Mouse (Mus musculus): Measurements from ENCODE around the gene Olfr1499. TPM values are rescaled to one million over a fixed set of nuclear protein-coding genes. Genes with fewer than 3 reads are reported as not detected.
"Not testable (repeated sequence)": the region's sequence is repeated elsewhere in the genome, so short reads cannot be mapped to it uniquely, and the experiment has no call there.

Olfr1499 gene
- not detected in 2 replicates for polyA plus RNA-seq (2014; fragmentation: Nextera tagmentation; extraction: Ambion mirVana)

GRCm38 (mm10) chr19:13819347-13819746 is at the start of gene Olfr1499:
Gene Olfr1499, minus strand, starts transcription at chr19:13819447.
- H3K36me3 ChIP-seq (ENCODE audit: control insufficient read depth, insufficient read depth, low read length): no peaks in the 10 kb centered on the region
- H3K9me3 ChIP-seq (ENCODE audit: control insufficient read depth, low read depth, low read length): no peaks in the 10 kb centered on the region
- ATAC-seq (ENCODE audit: insufficient number of reproducible peaks, insufficient read depth, low FRiP score, low read depth): no peak
- H3K9ac ChIP-seq (replicated peaks; ENCODE audit: low read depth, low read length): no peak within 1 kb of the TSS
- no peaks in the 10 kb centered on the region for H3K4me1 ChIP-seq (ENCODE audit: control insufficient read depth, insufficient read depth, low read length)
- no peak within 1 kb of the TSS for H3K4me3 ChIP-seq (ENCODE audit: low read depth, low read length)
- H3K27me3 ChIP-seq (ENCODE audit: control insufficient read depth, insufficient read depth, low read length): no peaks in the 10 kb centered on the region
- no peak within 1 kb of the TSS for H3K4me2 ChIP-seq (replicated peaks; ENCODE audit: low read depth, low read length)
- no peak within 1 kb of the TSS for H3K27ac ChIP-seq (ENCODE audit: low read length)

- no peak for ATAC-seq (ENCODE audit: insufficient number of reproducible peaks, insufficient read depth, low FRiP score, low read depth)
- Histone ChIP-seq H3K9ac (replicated peaks; ENCODE audit: low read depth, low read length) (no peak within 1 kb of the TSS), H3K27me3 (ENCODE audit: control insufficient read depth, insufficient read depth, low read length) (no peaks in the 10 kb centered on the region), H3K27ac (ENCODE audit: low read length) (no peak within 1 kb of the TSS), H3K4me2 (replicated peaks; ENCODE audit: low read depth, low read length) (no peak within 1 kb of the TSS), H3K9me3 (ENCODE audit: control insufficient read depth, low read depth, low read length) (no peaks in the 10 kb centered on the region), H3K4me1 (ENCODE audit: control insufficient read depth, insufficient read depth, low read length) (no peaks in the 10 kb centered on the region), H3K36me3 (ENCODE audit: control insufficient read depth, insufficient read depth, low read length) (no peaks in the 10 kb centered on the region), H3K4me3 (ENCODE audit: low read depth, low read length) (no peak within 1 kb of the TSS)
- 91% methylated on average over 1 of the region's 1 CpGs for WGBS
Observed at GRCm38 (mm10) chr19:13861495-13861894, 42.2 kb upstream of the Olfr1499 start, which contains the start of gene Olfr1502. Gene Olfr1502, plus strand, starts transcription at chr19:13861795.

GRCm38 (mm10) chr19:13850592-13850991 is 31.3 kb upstream of the Olfr1499 start, which contains the start of gene Olfr1501:
Gene Olfr1501, minus strand, starts transcription at chr19:13850692.
- H3K9ac ChIP-seq (replicated peaks; ENCODE audit: low read depth, low read length); H3K36me3 ChIP-seq (ENCODE audit: control insufficient read depth, insufficient read depth, low read length); H3K4me1 ChIP-seq (ENCODE audit: control insufficient read depth, insufficient read depth, low read length); H3K4me3 ChIP-seq (ENCODE audit: low read depth, low read length); H3K4me2 ChIP-seq (replicated peaks; ENCODE audit: low read depth, low read length); H3K27ac ChIP-seq (ENCODE audit: low read length); ATAC-seq (ENCODE audit: insufficient number of reproducible peaks, insufficient read depth, low FRiP score, low read depth); H3K27me3 ChIP-seq (ENCODE audit: control insufficient read depth, insufficient read depth, low read length); H3K9me3 ChIP-seq (ENCODE audit: control insufficient read depth, low read depth, low read length): not testable (repeated sequence)

DNA sequence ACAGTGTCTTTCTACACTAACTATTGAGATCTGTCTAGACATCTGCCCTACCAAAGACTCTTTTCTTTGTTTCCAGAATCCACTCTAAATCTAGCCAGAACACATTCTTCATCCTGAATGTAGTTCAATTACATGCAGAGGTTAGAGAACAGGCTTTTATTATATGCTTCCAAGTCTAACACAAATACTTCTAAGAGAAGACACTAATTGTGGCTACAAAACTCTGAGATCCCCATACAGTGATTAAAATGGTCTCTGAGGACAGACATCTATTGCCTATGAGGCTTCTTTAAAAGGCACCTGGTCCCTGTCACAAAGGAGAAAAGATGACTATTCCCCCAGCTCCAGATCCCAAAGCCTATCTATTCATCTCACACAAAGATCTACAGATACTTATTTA is 11.1 kb upstream of the Olfr1499 start, which contains the start of gene Olfr1500:
Gene Olfr1500 (minus strand): TSS at position 101 of the 400 bp plus-strand sequence.
- Histone ChIP-seq H3K9me3 (ENCODE audit: control insufficient read depth, low read depth, low read length) (no peaks in the 10 kb centered on the region), H3K27ac (ENCODE audit: low read length) (no peak within 1 kb of the TSS), H3K4me2 (replicated peaks; ENCODE audit: low read depth, low read length) (no peak within 1 kb of the TSS), H3K36me3 (ENCODE audit: control insufficient read depth, insufficient read depth, low read length) (no peaks in the 10 kb centered on the region), H3K27me3 (ENCODE audit: control insufficient read depth, insufficient read depth, low read length) (no peaks in the 10 kb centered on the region), H3K4me1 (ENCODE audit: control insufficient read depth, insufficient read depth, low read length) (no peaks in the 10 kb centered on the region), H3K4me3 (ENCODE audit: low read depth, low read length) (no peak within 1 kb of the TSS), H3K9ac (replicated peaks; ENCODE audit: low read depth, low read length) (no peak within 1 kb of the TSS)
- no peak for ATAC-seq (ENCODE audit: insufficient number of reproducible peaks, insufficient read depth, low FRiP score, low read depth)

DNA sequence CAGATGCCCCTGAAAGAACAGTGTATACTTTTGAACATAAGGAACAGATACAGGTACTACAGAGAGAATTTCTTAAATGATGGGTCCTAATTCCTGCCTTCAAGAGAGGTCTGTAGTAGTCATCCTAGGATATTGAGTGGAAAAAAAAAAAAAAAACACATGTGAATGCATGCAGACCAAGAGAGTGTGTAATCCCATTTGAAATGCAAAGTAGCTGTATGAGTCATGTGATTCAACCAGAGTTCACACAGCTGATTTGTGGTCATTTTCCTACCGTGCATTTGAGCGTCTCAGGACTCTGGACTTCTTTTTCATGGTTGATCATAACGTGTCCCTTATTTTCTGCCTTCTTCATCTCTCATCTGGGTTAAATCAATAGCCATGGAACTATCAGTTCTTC is 9.2 kb upstream of the Olfr1499 start:
- Histone ChIP-seq H3K4me3 (ENCODE audit: low read depth, low read length) (no peak overlapping the region), H3K4me1 (ENCODE audit: control insufficient read depth, insufficient read depth, low read length) (no peaks in the 10 kb centered on the region)
- no peak for ATAC-seq (ENCODE audit: insufficient number of reproducible peaks, insufficient read depth, low FRiP score, low read depth)

GRCm38 (mm10) chr19:13820847-13821246 is 1.6 kb upstream of the Olfr1499 start:
- 58% methylated on average over 5 of the region's 5 CpGs for WGBS
- no peak for ATAC-seq (ENCODE audit: insufficient number of reproducible peaks, insufficient read depth, low FRiP score, low read depth)
- Histone ChIP-seq H3K27me3 (ENCODE audit: control insufficient read depth, insufficient read depth, low read length) (no peaks in the 10 kb centered on the region), H3K36me3 (ENCODE audit: control insufficient read depth, insufficient read depth, low read length) (no peaks in the 10 kb centered on the region), H3K4me2 (replicated peaks; ENCODE audit: low read depth, low read length) (no peak overlapping the region), H3K4me3 (ENCODE audit: low read depth, low read length) (no peak overlapping the region), H3K9me3 (ENCODE audit: control insufficient read depth, low read depth, low read length) (no peaks in the 10 kb centered on the region), H3K27ac (ENCODE audit: low read length) (no peak overlapping the region), H3K9ac (replicated peaks; ENCODE audit: low read depth, low read length) (no peak overlapping the region), H3K4me1 (ENCODE audit: control insufficient read depth, insufficient read depth, low read length) (no peaks in the 10 kb centered on the region)

More for the DNA sequence above, 9.2 kb upstream of the Olfr1499 start:
- Histone ChIP-seq H3K27ac (ENCODE audit: low read length) (no peak overlapping the region), H3K9ac (replicated peaks; ENCODE audit: low read depth, low read length) (no peak overlapping the region), H3K4me2 (replicated peaks; ENCODE audit: low read depth, low read length) (no peak overlapping the region), H3K36me3 (ENCODE audit: control insufficient read depth, insufficient read depth, low read length) (no peaks in the 10 kb centered on the region), H3K27me3 (ENCODE audit: control insufficient read depth, insufficient read depth, low read length) (no peaks in the 10 kb centered on the region), H3K9me3 (ENCODE audit: control insufficient read depth, low read depth, low read length) (no peaks in the 10 kb centered on the region)
- WGBS: 80% methylated on average over 3 of the region's 3 CpGs

GRCm38 (mm10) chr19:13818827-13819226 is 420 bp downstream of the Olfr1499 start:
- WGBS: 29% methylated on average over 5 of the region's 5 CpGs
- Histone ChIP-seq H3K4me2 (replicated peaks; ENCODE audit: low read depth, low read length) (no peak overlapping the region), H3K9me3 (ENCODE audit: control insufficient read depth, low read depth, low read length) (no peaks in the 10 kb centered on the region), H3K27me3 (ENCODE audit: control insufficient read depth, insufficient read depth, low read length) (no peaks in the 10 kb centered on the region), H3K9ac (replicated peaks; ENCODE audit: low read depth, low read length) (no peak overlapping the region), H3K4me1 (ENCODE audit: control insufficient read depth, insufficient read depth, low read length) (no peaks in the 10 kb centered on the region), H3K27ac (ENCODE audit: low read length) (no peak overlapping the region), H3K36me3 (ENCODE audit: control insufficient read depth, insufficient read depth, low read length) (no peaks in the 10 kb centered on the region), H3K4me3 (ENCODE audit: low read depth, low read length) (no peak overlapping the region)
- no peak for ATAC-seq (ENCODE audit: insufficient number of reproducible peaks, insufficient read depth, low FRiP score, low read depth)

- Histone ChIP-seq H3K36me3 (ENCODE audit: control insufficient read depth, insufficient read depth, low read length) (no peaks in the 10 kb centered on the region), H3K4me1 (ENCODE audit: control insufficient read depth, insufficient read depth, low read length) (no peaks in the 10 kb centered on the region), H3K4me2 (replicated peaks; ENCODE audit: low read depth, low read length) (no peak overlapping the region), H3K9me3 (ENCODE audit: control insufficient read depth, low read depth, low read length) (no peaks in the 10 kb centered on the region), H3K4me3 (ENCODE audit: low read depth, low read length) (no peak overlapping the region), H3K27ac (ENCODE audit: low read length) (no peak overlapping the region), H3K27me3 (ENCODE audit: control insufficient read depth, insufficient read depth, low read length) (no peaks in the 10 kb centered on the region), H3K9ac (replicated peaks; ENCODE audit: low read depth, low read length) (no peak overlapping the region)
- WGBS: 53% methylated on average over 2 of the region's 2 CpGs
- no peak for ATAC-seq (ENCODE audit: insufficient number of reproducible peaks, insufficient read depth, low FRiP score, low read depth)
Observed at GRCm38 (mm10) chr19:13812823-13813222, 6.4 kb downstream of the Olfr1499 start.

- ATAC-seq (ENCODE audit: insufficient number of reproducible peaks, insufficient read depth, low FRiP score, low read depth); H3K4me3 ChIP-seq (ENCODE audit: low read depth, low read length); H3K4me2 ChIP-seq (replicated peaks; ENCODE audit: low read depth, low read length); H3K36me3 ChIP-seq (ENCODE audit: control insufficient read depth, insufficient read depth, low read length); H3K9me3 ChIP-seq (ENCODE audit: control insufficient read depth, low read depth, low read length); H3K27me3 ChIP-seq (ENCODE audit: control insufficient read depth, insufficient read depth, low read length); H3K9ac ChIP-seq (replicated peaks; ENCODE audit: low read depth, low read length); H3K27ac ChIP-seq (ENCODE audit: low read length); H3K4me1 ChIP-seq (ENCODE audit: control insufficient read depth, insufficient read depth, low read length): not testable (repeated sequence)
- 69% methylated on average over 1 of the region's 1 CpGs for WGBS
Observed at GRCm38 (mm10) chr19:13805486-13805885, 13.8 kb downstream of the Olfr1499 start.
